Mouse (Mus musculus) heart, adult 2 months (tissue): ENCODE results near the gene Zfp598.

ENCODE experiments used
- CTCF ChIP-seq: fragments of 200-600 bp; IDR thresholded peaks from 2 replicates; pipeline ENCODE4 v1.8.1; 2022; ENCODE audit warnings: antibody characterized with exemption, mild to moderate bottlenecking, moderate library complexity
- EP300 ChIP-seq: fragments of 200-500 bp; IDR thresholded peaks from 2 replicates; pipeline ENCODE4 v1.6.1; 2011; ENCODE audit warnings: low read depth, low read length, control low read depth; ENCODE audit not compliant: insufficient read depth
- POLR2A ChIP-seq: fragments of 200-500 bp; IDR thresholded peaks from 2 replicates; pipeline ENCODE4 v1.6.1; 2011; ENCODE audit warnings: mild to moderate bottlenecking, low read depth, low read length, control low read depth; ENCODE audit not compliant: insufficient read depth

DNA sequence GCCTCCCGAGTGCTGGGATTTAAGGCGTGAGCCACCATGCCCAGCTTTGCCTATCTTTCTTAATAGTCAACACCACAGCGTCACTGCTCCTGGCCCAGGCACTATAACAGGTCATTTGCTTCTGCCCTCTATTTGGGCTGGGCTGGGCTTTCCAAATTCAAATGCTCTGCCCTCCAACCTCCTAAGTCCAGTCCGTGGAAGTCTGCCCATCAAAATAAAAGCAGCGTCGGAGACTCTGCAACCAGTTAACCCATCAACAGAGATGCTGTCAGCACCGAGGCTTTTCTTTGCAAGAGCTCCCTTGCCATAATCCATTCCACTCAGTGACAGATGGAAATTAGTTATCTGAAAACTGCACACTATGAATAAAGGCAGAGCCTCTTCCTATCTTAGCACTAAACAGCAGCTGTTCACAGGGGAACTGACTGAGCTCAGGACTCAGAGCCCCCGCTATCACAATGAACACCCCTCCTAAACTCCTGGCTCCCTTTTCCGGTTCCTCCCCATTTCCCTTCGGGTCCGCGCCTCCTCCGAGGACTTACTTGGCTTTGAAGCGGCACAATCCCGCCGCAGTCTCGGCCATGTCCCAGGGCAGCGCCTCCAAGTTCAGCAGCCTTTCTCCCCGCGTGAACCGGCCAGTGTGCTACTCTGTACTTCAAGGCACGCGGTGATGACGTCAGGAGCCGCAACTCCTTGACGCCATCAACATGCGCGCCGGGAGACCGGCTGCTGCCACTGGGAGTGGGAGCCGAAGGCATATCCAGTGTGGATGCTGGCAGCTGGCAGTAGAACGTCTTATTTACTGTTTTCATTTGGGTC is 37.7 kb downstream of the Zfp598 start, which contains the start of gene Tbl3:
- TF ChIP-seq CTCF (no peak), POLR2A (peak; percentile 92), EP300 (peak; percentile 49; the same call in 1 of the 2 replicates)
